Mouse (Mus musculus) MEL (cell line): ENCODE measurements at regions not wholly inside any gene's neighbourhood (a gene's known extent, or its start where the extent isn't known, plus 50 kb on each side); places are given as distances from the start of the nearest gene placed in this dataset.

ENCODE experiments used
- DNase-seq: peaks from one replicate; pipeline ENCODE4 v3.0.0; 2011; ENCODE audit warnings: low read depth, low spot score
- H3K27ac ChIP-seq: 2 replicates; pipeline ENCODE4 v1.5.1; 2012; ENCODE audit warnings: low read depth, mild to moderate bottlenecking, control low read depth, low read length, moderate library complexity; ENCODE audit not compliant: control insufficient read depth
- H3K27me3 ChIP-seq, 2 experiments: fragments of 150-350 bp in 1 of 2; sonication (generic) in 1 of 2; 2 replicates each; pipeline ENCODE4 v1.6.1; 2012; ENCODE audit warnings: low read length in 2 of 2, mild to moderate bottlenecking in 2 of 2, improper control_type of control experiment in 1 of 2, moderate library complexity in 1 of 2; ENCODE audit not compliant: insufficient read depth in 2 of 2, control insufficient read depth in 1 of 2
- H3K36me3 ChIP-seq, 2 experiments: 2 replicates each; pipeline ENCODE4 v1.6.1; 2012 to 2014; ENCODE audit warnings: low read length in 2 of 2, improper control_type of control experiment in 1 of 2, inconsistent platforms in 1 of 2, mild to moderate bottlenecking in 1 of 2; ENCODE audit not compliant: insufficient read depth in 2 of 2, control insufficient read depth in 1 of 2
- H3K4me1 ChIP-seq, 2 experiments: fragments of 150-350 bp in 1 of 2; sonication (generic) in 1 of 2; 2 replicates each; pipeline ENCODE4 v1.6.1; 2012; ENCODE audit warnings: low read length in 2 of 2, improper control_type of control experiment in 1 of 2, mild to moderate bottlenecking in 1 of 2; ENCODE audit not compliant: insufficient read depth in 2 of 2, control insufficient read depth in 1 of 2
- H3K4me3 ChIP-seq, 2 experiments: fragments of 150-350 bp in 1 of 2; sonication (generic) in 1 of 2; 2 replicates each; pipeline ENCODE4 v1.5.1; 2012; ENCODE audit warnings: low read depth in 2 of 2, low read length in 2 of 2, mild to moderate bottlenecking in 2 of 2, moderate library complexity in 2 of 2, control low read depth in 1 of 2, improper control_type of control experiment in 1 of 2; ENCODE audit not compliant: control insufficient read depth in 1 of 2, insufficient read depth in 1 of 2
- H3K79me2 ChIP-seq: 2 replicates; pipeline ENCODE4 v1.6.1; 2012; ENCODE audit warnings: mild to moderate bottlenecking, low read length, moderate library complexity; ENCODE audit not compliant: control insufficient read depth, poor library complexity, insufficient read depth
- H3K9ac ChIP-seq: 2 replicates; pipeline ENCODE4 v1.6.1; 2012; ENCODE audit warnings: low read depth, mild to moderate bottlenecking, control low read depth, low read length, moderate library complexity; ENCODE audit not compliant: control insufficient read depth, poor library complexity, severe bottlenecking
- H3K9me3 ChIP-seq: fragments of 150-350 bp; sonication (generic); replicated peaks from 2 replicates; pipeline ENCODE4 v1.6.1; 2012; ENCODE audit warnings: mild to moderate bottlenecking, low read length, improper control_type of control experiment, moderate library complexity; ENCODE audit not compliant: insufficient read depth
- BHLHE40 ChIP-seq: IDR thresholded peaks from 2 replicates; pipeline ENCODE4 v1.6.1; 2012; ENCODE audit warnings: low read depth, mild to moderate bottlenecking, inconsistent platforms, low read length, improper control_type of control experiment, borderline replicate concordance
- CHD1 ChIP-seq: IDR thresholded peaks from 2 replicates; pipeline ENCODE4 v1.6.1; 2012; ENCODE audit warnings: low read depth, mild to moderate bottlenecking, inconsistent platforms, low read length, improper control_type of control experiment
- CHD2 ChIP-seq: IDR thresholded peaks from 2 replicates; pipeline ENCODE4 v1.6.1; 2011; ENCODE audit warnings: low read length, improper control_type of control experiment
- E2F4 ChIP-seq: IDR thresholded peaks from 2 replicates; pipeline ENCODE4 v1.6.1; 2011; ENCODE audit warnings: low read depth, low read length, improper control_type of control experiment, borderline replicate concordance
- EP300 ChIP-seq, 2 experiments: IDR thresholded peaks; 2 replicates each; pipeline ENCODE4 v1.6.1; 2011; ENCODE audit warnings: improper control_type of control experiment in 2 of 2, low read length in 2 of 2, low read depth in 1 of 2, mild to moderate bottlenecking in 1 of 2
- GABPA ChIP-seq: IDR thresholded peaks from 2 replicates; pipeline ENCODE4 v1.6.1; 2012; ENCODE audit warnings: low read depth, mild to moderate bottlenecking, inconsistent platforms, low read length, improper control_type of control experiment, moderate library complexity
- HCFC1 ChIP-seq: IDR thresholded peaks from 2 replicates; pipeline ENCODE4 v1.6.1; 2012; ENCODE audit warnings: low read depth, mild to moderate bottlenecking, inconsistent platforms, low read length, improper control_type of control experiment, moderate library complexity
- JUND ChIP-seq: IDR thresholded peaks from 2 replicates; pipeline ENCODE4 v1.6.1; 2011; ENCODE audit warnings: low read depth, mild to moderate bottlenecking, improper control_type of control experiment, low read length
- KAT2A ChIP-seq: conservative IDR thresholded peaks from 2 replicates; pipeline ENCODE4 v1.6.1; 2012; ENCODE audit warnings: low read depth, low read length, improper control_type of control experiment, inconsistent platforms
- MAFK ChIP-seq: IDR thresholded peaks from 2 replicates; pipeline ENCODE4 v1.6.1; 2011; ENCODE audit warnings: low read depth, mild to moderate bottlenecking, low read length, improper control_type of control experiment, borderline replicate concordance
- MEF2A ChIP-seq: IDR thresholded peaks from 2 replicates; pipeline ENCODE4 v1.6.1; 2014; ENCODE audit warnings: low read depth, mild to moderate bottlenecking, inconsistent platforms, low read length, improper control_type of control experiment; ENCODE audit not compliant: poor library complexity, insufficient replicate concordance, severe bottlenecking; ENCODE audit errors: extremely low read depth
- MYC ChIP-seq: IDR thresholded peaks from 2 replicates; pipeline ENCODE4 v1.6.1; 2011; ENCODE audit warnings: low read depth, mild to moderate bottlenecking, low read length, improper control_type of control experiment, moderate library complexity
- NELFE ChIP-seq: IDR thresholded peaks from 2 replicates; pipeline ENCODE4 v1.6.1; 2011; ENCODE audit warnings: low read depth, low read length, improper control_type of control experiment
- NRF1 ChIP-seq: IDR thresholded peaks from 2 replicates; pipeline ENCODE4 v1.6.1; 2014; ENCODE audit warnings: low read depth, mild to moderate bottlenecking, inconsistent platforms, low read length, improper control_type of control experiment, moderate library complexity; ENCODE audit not compliant: poor library complexity, insufficient read depth, severe bottlenecking
- POLR2AphosphoS5 ChIP-seq: IDR thresholded peaks from 2 replicates; pipeline ENCODE4 v1.6.1; 2012; ENCODE audit warnings: low read depth, borderline replicate concordance, mild to moderate bottlenecking, inconsistent platforms, low read length, moderate library complexity, mixed read lengths
- RAD21 ChIP-seq: IDR thresholded peaks from 2 replicates; pipeline ENCODE4 v1.6.1; 2011; ENCODE audit warnings: mild to moderate bottlenecking, low read depth, low read length, improper control_type of control experiment
- RCOR1 ChIP-seq: IDR thresholded peaks from 2 replicates; pipeline ENCODE4 v1.6.1; 2012; ENCODE audit warnings: low read depth, mild to moderate bottlenecking, inconsistent platforms, low read length, improper control_type of control experiment
- SMC3 ChIP-seq: IDR thresholded peaks from 2 replicates; pipeline ENCODE4 v1.6.1; 2011; ENCODE audit warnings: low read depth, low read length, improper control_type of control experiment
- TAL1 ChIP-seq: IDR thresholded peaks from 2 replicates; pipeline ENCODE4 v1.6.1; 2012; ENCODE audit warnings: mild to moderate bottlenecking, inconsistent platforms, low read length, moderate library complexity, mixed read lengths
- TCF12 ChIP-seq: IDR thresholded peaks from 2 replicates; pipeline ENCODE4 v1.6.1; 2014; ENCODE audit warnings: low read depth, mild to moderate bottlenecking, inconsistent platforms, low read length, improper control_type of control experiment, moderate library complexity
- USF1 ChIP-seq: IDR thresholded peaks from 2 replicates; pipeline ENCODE4 v1.6.1; 2014; ENCODE audit warnings: low read depth, mild to moderate bottlenecking, inconsistent platforms, low read length, improper control_type of control experiment, moderate library complexity
- ZC3H11A ChIP-seq: IDR thresholded peaks from 2 replicates; pipeline ENCODE4 v1.6.1; 2012; ENCODE audit warnings: low read depth, mild to moderate bottlenecking, inconsistent platforms, low read length, improper control_type of control experiment
- ZKSCAN1 ChIP-seq: IDR thresholded peaks from 2 replicates; pipeline ENCODE4 v1.6.1; 2012; ENCODE audit warnings: low read depth, mild to moderate bottlenecking, inconsistent platforms, low read length, improper control_type of control experiment, moderate library complexity
- ZNF384 ChIP-seq: IDR thresholded peaks from 2 replicates; pipeline ENCODE4 v1.6.1; 2012; ENCODE audit warnings: low read depth, mild to moderate bottlenecking, inconsistent platforms, low read length, improper control_type of control experiment

DNA sequence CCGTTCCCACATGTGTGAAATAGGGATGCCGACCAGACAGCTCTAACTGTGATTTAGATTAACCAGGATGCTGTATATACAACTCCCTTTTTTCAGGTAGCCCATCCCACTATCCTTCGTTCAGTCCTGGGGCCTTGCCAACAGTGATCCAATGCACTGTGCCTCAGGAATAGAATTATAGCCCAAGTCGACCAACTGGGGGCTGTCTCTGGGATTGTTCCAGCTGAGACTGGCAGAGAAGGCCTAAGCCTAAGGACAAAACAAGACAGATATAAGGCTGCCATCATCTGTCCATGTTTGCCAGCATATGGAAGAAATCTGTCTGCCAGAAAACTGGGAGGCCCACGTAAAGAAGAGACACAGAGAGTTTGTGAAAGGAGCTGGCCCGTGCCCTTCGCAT is 269.9 kb downstream of the H2al1j start:
- no peaks in the 10 kb centered on the region for H3K36me3 ChIP-seq
- H3K9ac ChIP-seq: no peak overlapping the region
- no peak overlapping the region for H3K27ac ChIP-seq
- no peak overlapping the region for H3K4me3 ChIP-seq
- no peaks in the 10 kb centered on the region for H3K79me2 ChIP-seq
- H3K4me1 ChIP-seq: no peaks in the 10 kb centered on the region
- TF ChIP-seq MAFK (no peak), ZNF384 (no peak), SMC3 (no peak), BHLHE40 (no peak), HCFC1 (no peak), RCOR1 (no peak), TAL1 (no peak), RAD21 (no peak), MEF2A (no peak), TCF12 (no peak), GABPA (no peak), ZKSCAN1 (no peak), USF1 (no peak), POLR2AphosphoS5 (no peak), KAT2A (no peak), MYC (no peak), JUND (no peak), E2F4 (no peak), ZC3H11A (no peak)
- H3K27me3 ChIP-seq: no peaks in the 10 kb centered on the region
- no peak for DNase-seq
- H3K9me3 ChIP-seq: no peaks in the 10 kb centered on the region

DNA sequence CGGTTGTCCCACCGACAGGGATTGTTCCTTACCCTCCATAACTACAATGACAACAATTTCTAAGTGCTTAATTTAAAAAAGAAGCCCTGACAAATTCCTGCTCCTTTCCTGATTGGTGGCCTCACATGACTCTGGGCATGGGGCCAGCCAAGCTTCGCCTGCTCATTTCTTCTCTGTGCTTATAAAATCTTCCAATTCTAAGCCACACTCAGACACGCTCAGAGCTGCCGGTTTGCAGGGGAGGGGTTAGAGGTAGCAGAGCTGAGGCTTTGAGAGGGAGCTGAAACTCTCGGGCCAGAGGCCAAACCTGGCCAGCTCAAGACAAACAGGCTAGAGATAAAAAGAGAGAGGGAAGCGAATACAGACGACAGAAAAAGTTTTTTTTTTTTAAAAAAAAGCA is 286.6 kb downstream of the H2al1j start:
- Histone ChIP-seq H3K4me1 (no peaks in the 10 kb centered on the region), H3K9ac (no peak overlapping the region), H3K27me3 (peaks cover 0 to 2% of the 10 kb centered on the region in 2 experiments; a peak in 1 of 4 replicates), H3K27ac (no peak overlapping the region), H3K36me3 (no peaks in the 10 kb centered on the region), H3K4me3 (no peak overlapping the region), H3K9me3 (no peaks in the 10 kb centered on the region), H3K79me2 (no peaks in the 10 kb centered on the region)
- TF ChIP-seq NELFE (no peak), BHLHE40 (no peak), EP300 (IDR thresholded peaks at IDR 0.05; ENCODE audit: low read depth in 1 of 2, low read length in 2 of 2) (no peak), NRF1 (no peak), ZC3H11A (no peak), CHD2 (no peak), CHD1 (no peak), MEF2A (no peak), RCOR1 (no peak), TAL1 (no peak), MYC (no peak)
- DNase-seq: peak; percentile 56
